Mouse (Mus musculus) megakaryocyte, adult 5-6 weeks (primary cell): ENCODE measurements at regions not wholly inside any gene's neighbourhood (a gene's known extent, or its start where the extent isn't known, plus 50 kb on each side); places are given as distances from the start of the nearest gene placed in this dataset.
"Not testable (repeated sequence)": the region's sequence is repeated elsewhere in the genome, so short reads cannot be mapped to it uniquely, and the experiment has no call there.

Source experiments
- ATAC-seq: 2 replicates; pipeline ENCODE4 v1.8.0; 2016; ENCODE audit warnings: mild to moderate bottlenecking, inconsistent platforms; ENCODE audit not compliant: poor library complexity, severe bottlenecking

DNA sequence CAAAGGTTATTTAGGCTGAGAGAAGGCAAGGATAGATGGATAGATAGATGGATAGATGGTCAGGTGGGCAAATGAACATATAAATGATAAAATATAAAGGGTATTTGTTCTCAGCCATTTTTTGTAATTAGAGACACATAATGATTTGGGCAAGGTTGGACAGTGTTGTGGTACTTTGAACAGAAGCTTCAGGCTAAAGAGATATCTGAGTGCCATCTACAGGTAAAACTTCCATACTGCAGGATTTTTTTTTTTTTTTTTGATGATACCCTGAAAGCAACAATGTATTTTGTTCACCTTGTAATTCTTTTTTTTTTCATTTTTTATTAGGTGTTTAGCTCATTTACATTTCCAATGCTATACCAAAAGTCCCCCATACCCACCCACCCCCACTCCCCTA, 110.1 kb upstream of the Trabd2b start:
- no peak for ATAC-seq

- not testable (repeated sequence) for ATAC-seq
Observed at GRCm38 (mm10) chr4:114298517-114298916, 108.0 kb upstream of the Trabd2b start.

DNA sequence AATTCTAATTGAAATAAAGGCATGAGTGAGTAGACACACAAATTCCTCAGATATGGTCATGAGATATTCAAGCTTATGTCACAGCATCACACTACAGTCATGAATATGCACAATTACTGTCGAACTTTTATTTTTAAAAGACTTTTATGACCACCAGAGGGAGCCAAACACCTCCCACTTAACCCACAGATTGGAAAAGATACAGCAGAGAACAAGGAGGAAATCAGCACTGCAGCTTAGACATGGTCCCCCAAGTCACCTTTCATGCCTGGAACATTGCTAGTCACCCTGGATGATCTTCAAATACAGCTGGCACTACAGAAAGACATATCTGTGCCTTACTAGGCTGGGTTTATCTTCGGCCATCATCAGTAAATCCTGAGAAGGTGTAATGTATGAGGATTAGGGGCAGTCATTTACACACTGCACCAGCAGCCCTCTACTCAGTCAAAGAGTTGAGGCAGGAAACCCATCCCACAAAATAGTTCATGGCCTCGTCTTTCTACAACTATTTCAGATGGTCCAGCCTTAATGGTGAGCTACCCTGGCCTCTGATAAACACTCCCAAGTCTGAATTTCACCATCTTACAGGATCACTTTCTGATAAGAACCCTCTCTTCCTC, 106.0 kb upstream of the Trabd2b start:
- no peak for ATAC-seq

- no peak for ATAC-seq
Observed at GRCm38 (mm10) chr4:114304654-114305053, 101.9 kb upstream of the Trabd2b start.

DNA sequence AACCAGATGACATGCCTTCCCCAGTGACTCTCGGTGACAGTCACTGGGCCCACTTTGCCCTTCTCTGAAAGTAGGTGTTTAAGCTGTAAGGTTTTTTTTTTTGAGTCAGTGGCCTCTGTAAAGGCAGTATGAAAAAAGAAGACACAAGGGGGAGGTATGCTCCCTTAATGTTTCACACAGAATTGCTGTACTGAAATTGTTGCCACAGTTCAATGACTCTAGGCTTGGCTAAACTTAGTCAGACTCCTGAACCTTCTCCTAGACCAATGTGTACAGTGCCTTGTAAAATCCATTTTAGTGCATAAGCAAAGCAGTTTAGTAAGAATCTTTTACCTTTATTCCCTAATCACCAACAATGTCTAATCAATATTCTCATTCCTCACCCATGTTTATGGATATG, 99.0 kb upstream of the Trabd2b start:
- ATAC-seq: no peak

DNA sequence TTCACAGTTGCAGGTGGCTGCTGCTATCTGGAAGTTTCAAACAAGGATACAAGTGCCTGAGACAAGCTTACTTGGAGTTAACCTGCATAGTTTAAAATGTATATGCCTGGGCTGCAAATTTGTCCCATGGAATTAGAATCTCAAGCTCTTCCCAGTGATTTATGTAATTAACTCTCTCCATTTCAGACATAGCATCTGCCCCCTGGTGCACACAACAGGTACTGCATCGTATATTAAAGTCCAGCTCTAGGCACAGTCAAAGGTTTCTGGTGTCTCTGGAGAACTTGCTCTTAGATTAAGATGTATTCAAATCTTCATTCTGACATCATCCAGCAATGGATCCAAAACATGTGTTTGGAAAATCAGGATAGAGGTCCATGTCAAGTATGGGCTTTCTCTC, 98.0 kb upstream of the Trabd2b start:
- ATAC-seq: peak; percentile 60; the same call in 1 of the 2 replicates

DNA sequence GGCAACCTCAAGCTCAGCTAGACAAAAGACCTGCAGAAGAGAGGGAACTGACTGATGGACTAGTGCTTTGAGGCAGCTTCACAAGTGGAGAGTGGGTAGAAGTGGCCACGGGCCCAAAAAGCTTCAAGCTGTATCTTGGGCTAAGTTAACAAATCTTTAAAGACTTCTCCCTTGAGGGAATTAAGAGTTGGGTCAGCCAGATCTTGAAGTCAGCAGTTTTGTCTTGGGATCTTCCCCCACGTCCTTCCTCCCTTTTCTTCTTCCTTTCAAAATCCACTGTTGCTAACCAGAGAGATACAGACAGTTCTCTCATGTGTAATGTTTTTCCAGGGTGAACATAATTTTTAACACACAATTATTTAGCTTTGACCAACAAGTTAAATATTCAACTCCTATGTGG, 91.5 kb upstream of the Trabd2b start:
- no peak for ATAC-seq

GRCm38 (mm10) chr4:114315556-114315955, 91.0 kb upstream of the Trabd2b start:
- ATAC-seq: no peak

- ATAC-seq: no peak
Observed at GRCm38 (mm10) chr4:114317076-114317475, 89.4 kb upstream of the Trabd2b start.

DNA sequence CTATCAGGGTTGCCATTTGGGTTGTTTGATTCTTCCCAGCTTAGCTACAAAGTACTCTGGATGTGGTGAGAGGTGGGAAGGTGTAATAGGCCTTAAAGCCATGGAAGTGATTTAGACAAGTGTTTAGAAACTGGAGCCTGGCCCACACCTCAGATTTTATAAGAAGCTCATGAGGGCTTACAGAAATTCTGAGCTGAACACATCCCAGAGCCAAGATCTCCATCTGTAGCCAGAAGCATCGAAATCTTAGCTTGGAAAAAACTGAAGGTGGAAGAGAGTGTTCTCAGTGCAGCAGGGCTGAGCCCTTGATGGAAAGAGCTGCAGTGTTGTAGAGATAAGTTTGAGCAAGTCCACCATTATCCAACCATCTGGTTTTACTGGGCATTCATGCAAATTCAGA, 86.4 kb upstream of the Trabd2b start:
- no peak for ATAC-seq

GRCm38 (mm10) chr4:114321516-114322339, 84.8 kb upstream of the Trabd2b start:
- ATAC-seq: no peak

DNA sequence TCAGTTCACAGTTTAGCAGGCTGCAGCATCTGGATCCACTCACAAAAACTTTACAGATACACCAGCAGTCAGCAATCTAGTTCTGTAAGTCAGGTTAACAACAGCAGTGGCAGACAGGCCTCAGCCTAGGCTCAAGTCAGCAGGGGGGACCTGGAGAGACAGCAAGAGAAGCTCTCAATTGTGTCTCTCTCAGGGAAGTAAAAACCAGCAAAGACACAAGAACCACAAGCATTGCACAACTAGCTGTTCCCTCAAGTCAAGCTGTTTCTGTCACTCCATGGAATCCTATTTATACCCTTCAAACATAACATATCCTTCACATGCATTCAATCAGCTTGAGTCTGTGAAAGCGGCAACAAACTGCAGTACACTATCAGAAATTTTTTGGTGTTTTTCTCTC, 76.5 kb upstream of the Trabd2b start:
- ATAC-seq: no peak

DNA sequence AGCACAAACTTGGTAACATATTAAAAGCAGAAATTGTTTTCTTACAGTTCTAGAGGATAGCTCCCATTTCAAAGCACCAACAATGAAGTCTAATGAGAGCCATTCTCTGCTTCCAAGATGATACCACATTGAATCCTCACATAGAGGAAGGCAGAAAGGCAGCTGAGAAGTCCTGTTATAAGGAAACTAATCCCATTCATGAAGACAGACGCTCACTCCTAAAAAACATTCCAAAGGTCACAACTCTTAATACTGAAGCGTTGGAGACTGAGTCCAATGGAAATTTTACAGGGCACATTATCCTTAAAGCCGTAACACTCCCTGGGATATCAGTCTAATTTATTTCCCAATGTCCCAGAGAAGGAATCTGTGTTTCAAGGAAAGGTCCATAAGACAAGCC, 75.4 kb upstream of the Trabd2b start:
- no peak for ATAC-seq

DNA sequence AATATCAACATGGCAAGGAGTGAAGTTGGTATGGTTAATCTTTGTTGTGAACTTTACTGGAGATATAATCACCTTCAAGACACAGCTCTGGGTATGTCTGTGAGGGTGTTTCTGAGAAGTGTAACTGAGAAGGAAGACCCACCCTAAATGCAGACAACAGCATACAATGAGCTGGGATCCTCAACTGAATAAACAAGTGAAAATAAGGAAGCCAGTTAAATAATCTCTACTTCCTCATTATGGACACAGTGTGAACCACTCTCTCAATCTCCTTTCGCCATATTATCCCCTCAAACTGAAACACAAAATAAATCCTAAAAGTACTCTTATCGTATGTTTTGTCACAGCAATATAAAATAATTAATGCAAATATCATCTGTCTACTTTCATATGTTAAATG, 71.7 kb upstream of the Trabd2b start:
- ATAC-seq: peak; percentile 69

DNA sequence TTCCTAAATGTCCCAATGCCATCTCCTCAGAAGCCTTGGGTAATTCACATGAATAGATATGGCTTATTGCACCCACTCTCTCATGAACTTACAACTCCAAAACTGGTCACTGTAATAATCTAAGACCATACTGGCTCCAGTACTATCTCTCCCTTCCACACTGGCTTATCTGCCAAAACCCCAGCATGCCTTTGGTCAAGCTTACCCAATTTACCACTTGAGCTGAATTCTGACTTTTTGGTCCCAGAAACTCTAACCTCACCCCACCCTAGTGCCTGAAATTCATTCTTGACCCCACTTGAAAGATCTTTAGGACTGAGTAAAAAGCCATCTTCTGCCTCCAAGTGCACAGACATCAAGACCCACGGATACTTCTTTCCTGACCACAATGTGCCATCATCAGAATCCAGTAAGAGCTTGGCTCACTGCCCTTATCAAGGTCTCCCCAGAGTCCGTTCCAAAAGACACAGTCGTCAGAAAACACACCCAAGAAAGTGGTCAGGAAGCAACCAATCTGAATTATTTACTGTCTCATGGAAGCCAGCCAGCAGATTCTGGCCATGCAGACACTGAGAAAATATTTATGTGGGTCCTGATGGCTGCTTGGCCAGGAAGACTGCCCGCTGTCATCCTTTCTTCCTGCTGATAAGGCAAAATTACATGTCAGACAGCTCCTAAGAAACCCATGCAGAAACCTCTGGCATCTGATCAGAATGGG, 70.3 kb upstream of the Trabd2b start:
- ATAC-seq: no peak

GRCm38 (mm10) chr4:114336747-114337090, 69.8 kb upstream of the Trabd2b start:
- ATAC-seq: no peak

GRCm38 (mm10) chr4:114339793-114340192, 66.7 kb upstream of the Trabd2b start:
- no peak for ATAC-seq

DNA sequence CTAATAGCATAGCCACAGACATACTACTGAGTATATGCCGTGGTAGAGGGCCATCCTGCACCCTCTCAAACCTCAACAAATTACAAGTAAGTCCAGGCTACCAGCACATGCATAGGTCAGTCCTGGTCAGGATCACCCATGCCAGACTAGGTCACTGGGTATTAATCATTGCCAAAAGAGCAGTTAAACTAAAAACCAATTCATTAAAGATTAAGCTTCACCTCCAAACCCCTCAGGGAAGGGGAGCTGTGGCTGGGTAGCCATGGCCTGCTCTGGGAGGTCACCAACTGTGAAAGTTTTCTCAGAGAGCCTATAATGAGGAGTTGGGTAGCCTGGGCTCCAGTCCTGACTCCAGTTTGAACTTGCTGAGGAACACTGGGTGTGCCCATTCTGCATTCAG, 61.4 kb upstream of the Trabd2b start:
- no peak for ATAC-seq

DNA sequence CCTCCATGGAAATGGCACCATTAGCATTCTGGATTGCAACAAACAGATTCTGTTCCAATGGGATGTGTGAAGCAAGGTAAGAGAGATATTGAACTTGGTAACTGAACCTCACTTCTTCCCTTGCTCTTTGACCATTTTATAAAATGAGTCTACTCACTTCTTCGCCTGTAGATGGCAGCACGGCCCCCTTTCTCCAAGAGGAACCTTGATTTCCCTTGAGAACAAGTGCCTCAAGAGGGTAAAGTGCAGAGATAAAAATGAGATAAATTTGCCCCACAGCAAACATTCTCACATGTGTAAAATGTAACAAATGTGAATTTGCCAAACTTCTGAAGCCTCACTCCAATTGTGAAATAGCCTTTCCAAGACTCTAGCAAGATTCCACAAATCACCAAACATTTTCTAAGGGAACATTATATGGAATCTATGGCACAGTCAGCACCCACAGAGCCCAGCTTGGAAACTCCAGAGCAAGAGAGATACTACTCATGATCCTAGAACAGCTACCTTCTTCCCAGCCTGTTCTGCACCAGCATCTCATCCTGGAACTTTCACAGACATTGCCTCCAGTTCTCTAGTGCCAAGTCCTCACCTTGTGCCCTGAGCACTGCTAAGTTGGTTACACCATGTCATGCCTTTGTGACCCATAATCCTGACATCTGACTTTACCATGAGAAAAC, 60.3 kb upstream of the Trabd2b start:
- peak; percentile 33; the same call in 1 of the 2 replicates for ATAC-seq

DNA sequence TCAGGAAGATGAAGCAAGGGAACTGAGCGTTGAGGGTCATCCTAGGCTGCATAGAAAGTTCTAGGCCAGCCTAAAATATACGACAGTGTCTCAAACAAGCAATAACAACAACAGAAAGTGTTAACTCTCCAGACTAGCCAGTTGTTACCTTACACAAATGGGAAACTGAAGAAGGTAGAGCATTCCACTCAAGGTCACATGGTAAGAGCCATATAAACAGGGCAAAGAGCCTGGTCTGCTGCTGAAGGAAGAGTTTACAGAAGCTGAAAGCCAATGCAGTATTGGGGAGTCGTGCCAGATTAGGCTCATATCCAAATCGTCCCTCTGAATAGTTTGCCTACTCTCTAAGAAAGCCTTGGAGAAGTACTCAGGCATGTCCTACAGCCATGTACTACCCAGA, 59.6 kb upstream of the Trabd2b start:
- ATAC-seq: no peak

- ATAC-seq: no peak
Observed at GRCm38 (mm10) chr4:114349601-114350000, 56.9 kb upstream of the Trabd2b start.
